Mouse (Mus musculus): Measurements from ENCODE around the gene Crb2. TPM values are rescaled to one million over a fixed set of nuclear protein-coding genes. Genes with fewer than 3 reads are reported as not detected.

Gene Crb2
- total RNA-seq, 2 experiments from 2014 or later = 2.8 to 3.1 TPM

Other genes starting within 250 kb of the Crb2 start
- gene Strbp, start 72.4 kb upstream of the Crb2 start, total RNA-seq (2021) = 100 to 1,000 TPM; 285 to 321 TPM

All from left cerebral cortex, adult 18-20 months (tissue).